Mouse (Mus musculus) C3H10T1/2 (cell line): ENCODE measurements around the gene Usp16. TPM values are rescaled to one million over a fixed set of nuclear protein-coding genes. Genes with fewer than 3 reads are reported as not detected.

Experiments used
- polyA plus RNA-seq, 2 experiments: library from polyadenylated mRNA; unstranded; fragments of >200 nt; fragmentation: generic; extraction: Trizol; gene quantifications; one replicate each; pipeline ENCODE4 v1.2.1; 2012; ENCODE audit warnings: missing spikeins in 2 of 2

The Usp16 gene
- polyA plus RNA-seq: 10 to 100 TPM in 1 of 2 experiments, 1 to 10 TPM in 1; 1.7 to 14.3 TPM

DNA sequence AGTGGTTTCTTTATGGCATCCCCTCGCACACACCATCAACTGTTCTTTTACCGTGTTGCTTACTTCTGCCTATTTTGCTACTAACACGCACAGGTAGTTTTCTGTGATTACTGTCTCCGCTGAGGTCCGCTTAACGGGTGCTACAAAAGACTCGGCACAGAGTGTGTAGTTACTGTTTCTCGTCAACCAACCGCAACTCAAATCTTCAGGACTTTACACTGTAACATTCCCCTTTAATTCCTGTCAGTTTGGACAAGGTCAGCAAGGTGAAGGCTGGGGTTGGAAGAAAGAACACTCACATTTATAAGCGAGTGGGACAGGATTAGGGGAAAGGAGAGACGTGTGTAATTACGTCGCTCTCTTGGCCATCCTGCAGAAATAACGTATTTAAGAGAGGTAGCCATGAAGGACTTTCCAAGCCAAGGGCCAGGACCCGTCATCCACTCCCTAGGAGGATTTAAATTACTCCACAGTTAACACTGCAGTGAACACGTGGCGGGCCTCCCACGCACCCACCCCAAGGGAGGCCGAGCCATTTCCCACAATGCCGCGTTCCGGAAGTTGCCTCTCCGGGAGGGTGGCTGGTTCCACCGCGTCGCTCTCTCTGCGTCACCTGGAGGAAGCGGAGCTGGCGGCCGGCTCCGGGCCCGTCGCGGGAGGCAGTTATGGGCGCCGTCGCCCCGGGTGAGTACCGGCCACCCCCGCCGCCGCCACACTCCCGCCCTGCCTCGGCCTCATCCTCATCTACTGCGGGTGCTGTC, at the start of gene Usp16:
Usp16 (plus strand) TSS at position 285 of the 761 bp plus-strand sequence.

DNA sequence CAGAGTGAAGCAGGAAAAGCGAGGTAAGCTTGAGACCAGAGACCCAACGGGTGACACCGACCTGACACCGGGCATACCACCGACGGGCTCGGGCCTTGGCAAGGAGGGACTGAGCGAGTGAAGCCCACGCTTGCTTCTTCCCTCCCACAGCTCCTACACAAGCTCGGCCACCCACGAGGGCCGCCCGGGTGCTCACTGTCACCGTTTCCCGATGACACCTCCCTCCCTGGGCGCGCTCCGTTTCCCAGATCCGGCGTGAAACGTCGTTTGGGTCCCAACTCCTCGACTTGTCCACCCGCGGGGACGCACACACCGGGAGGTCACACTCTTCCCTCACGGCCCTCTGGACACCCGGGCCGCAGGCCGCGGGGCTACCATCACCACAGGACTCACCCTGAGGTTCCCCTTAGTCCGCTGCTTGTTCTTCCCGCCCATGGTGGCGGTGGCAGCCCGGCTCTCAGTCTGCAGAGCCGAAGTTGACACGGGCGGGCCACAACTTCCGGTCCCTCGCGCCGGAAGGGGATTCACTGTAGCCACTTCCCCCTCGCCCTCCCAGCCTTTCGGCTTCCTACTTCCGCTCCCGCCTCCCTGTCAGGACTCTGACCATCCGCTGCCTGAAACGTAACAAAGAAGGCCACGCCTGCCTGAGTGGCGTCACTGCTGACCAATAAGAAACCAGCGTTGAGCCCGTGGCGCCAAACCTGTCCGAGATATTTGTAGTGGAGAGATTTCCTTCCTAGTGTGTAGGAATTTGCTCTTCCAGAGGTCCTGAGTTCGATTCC, 22.3 kb upstream of the Usp16 start, which contains the start of gene Ltn1:
Ltn1 (minus strand) TSS at position 580 of the 782 bp plus-strand sequence.

DNA sequence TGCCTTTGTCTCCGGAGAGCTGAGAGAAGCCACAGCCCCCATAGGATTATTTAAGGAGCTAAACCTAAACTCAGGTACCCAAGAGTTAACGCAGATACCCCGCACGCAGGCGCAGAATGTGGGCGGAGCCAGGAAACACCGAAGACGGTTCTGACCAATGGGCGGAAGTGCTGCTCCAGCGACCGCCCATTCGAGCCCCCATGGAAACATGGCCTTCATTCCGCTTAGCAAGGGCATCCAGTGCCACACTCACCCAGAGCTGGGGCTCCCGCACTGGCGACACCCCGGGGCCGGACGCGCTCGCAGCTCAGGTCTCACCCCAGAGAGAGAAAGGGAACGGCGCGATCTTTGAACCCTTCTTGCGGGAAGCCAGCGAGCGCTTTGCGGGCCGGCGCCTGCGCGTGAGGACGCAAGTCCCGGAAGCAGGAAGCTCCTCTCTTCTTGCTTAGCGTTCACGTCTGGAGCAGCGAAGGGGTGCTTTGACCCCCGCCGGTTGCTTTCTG, 14.3 kb upstream of the Usp16 start, which contains the start of gene Rwdd2b:
Rwdd2b (minus strand) TSS at position 390 of the 503 bp plus-strand sequence.

DNA sequence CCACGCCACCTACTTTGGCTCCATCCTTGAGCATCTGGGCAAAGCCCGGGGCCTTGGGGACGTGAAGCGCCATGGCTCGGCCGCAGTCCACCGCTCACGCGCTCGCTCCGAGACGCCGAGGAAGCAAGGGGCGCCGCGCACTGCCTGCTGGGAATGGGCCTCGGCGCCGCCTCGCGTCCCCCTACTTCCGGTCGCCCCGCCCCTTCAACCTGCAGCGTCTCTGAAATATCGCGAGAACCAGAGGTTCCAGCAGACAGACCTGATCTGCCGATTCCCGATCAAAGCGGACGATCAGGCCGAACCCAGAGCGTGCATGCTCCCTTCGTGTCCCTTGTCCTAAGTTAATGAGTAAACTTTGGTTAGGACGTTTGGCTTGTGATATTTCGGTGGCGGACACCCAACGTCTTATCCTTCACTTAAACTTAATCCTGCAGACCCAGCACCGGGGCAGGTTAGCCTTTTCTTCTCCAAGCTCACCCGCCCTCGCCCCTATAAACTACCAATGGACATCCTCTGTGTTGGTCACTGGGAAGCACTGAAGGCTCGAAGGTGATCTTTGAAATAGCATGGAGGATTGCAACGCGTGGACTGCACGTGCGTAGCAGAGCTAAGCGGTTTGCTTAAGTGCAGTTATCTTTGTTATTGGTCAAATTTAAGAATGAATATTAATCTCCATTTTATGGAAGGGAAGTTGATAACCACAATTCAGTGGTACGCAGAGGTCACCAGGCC, 41.4 kb downstream of the Usp16 start, which contains the start of gene Cct8:
Cct8 (minus strand) TSS at position 158 of the 732 bp plus-strand sequence.

Other genes starting within 250 kb of the Usp16 start
- 10 to 100 TPM in 1 of 2 experiments, 1 to 10 TPM in 1; 1.7 to 12.4 TPM for gene N6amt1, start 100.5 kb upstream of the Usp16 start, polyA plus RNA-seq
- gene Ltn1, start 22.1 kb upstream of the Usp16 start, polyA plus RNA-seq: 1 to 10 TPM in 1 of 2 experiments, under 1 TPM in 1; 0.44 to 3.4 TPM
- gene Rwdd2b, start 14.1 kb upstream of the Usp16 start, polyA plus RNA-seq: 1 to 10 TPM; 3.9 to 5.5 TPM
- 10 to 100 TPM; 25.7 to 87.1 TPM for gene Cct8, start 41.2 kb downstream of the Usp16 start, polyA plus RNA-seq
- not detected for gene Map3k7cl, start 98.6 kb downstream of the Usp16 start, polyA plus RNA-seq
- 1 to 10 TPM in 1 of 2 experiments, under 1 TPM in 1; 0.22 to 3.8 TPM for gene Bach1, start 244.2 kb downstream of the Usp16 start, polyA plus RNA-seq